Mouse (Mus musculus): ENCODE results near the gene Ninj1. TPM values are rescaled to one million over a fixed set of nuclear protein-coding genes. Genes with fewer than 3 reads are reported as not detected.

The Ninj1 gene
- polyA plus RNA-seq, 1 experiment from 2014 or later, result 20.4 TPM

DNA sequence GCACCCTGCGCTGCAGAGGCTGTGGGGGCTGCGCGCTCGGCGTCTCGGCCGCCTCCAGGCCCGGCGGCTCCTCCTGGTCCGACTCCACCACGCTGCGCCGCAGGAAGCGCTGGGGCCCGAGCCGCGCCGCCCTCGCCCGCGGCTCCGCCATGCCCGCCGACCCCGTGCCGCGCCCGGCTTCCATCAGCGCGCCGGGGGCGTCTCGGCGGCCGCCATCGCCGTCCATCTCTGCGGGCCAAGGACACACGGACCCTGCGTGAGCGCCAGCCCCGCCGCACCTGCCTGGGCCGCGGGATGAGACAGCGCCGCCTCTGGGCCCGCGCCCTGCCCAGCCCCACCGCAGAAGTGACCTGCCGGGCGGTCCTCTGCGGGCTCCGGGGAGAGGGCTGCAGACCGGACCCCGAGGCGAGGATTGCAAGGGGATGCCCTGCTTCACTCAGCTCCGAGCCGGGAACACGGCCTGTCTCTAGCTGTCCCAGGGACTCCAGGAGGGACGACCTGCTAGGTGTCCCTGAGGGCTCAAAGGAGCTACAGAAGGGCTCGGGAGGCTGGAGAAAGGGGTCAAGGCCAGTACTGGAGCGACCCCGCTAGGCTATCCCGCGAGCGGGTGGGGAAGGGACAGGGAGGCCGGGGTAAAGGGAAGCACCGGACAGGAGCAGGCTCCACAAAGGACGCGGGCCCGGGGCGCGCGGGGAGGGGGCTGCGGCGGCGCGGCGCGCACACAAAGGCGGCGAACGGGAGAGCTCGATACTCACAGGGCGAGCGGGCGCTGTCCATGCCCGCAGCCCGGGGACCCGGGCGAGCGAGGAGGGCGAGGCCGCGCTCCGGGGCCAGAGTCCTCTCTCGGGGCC, 40.1 kb upstream of the Ninj1 start:
- peaks cover 15% of the 10 kb centered on the region; the same call in 1 of the 2 replicates for H3K4me1 ChIP-seq (ENCODE audit: control insufficient read depth, insufficient read depth, low read length)
- H3K4me3 ChIP-seq (ENCODE audit: low read depth, low read length), result peak overlapping the region; percentile 84
- H3K9ac ChIP-seq (ENCODE audit: low read length), result peak overlapping the region; percentile 77
- no peaks in the 10 kb centered on the region for H3K36me3 ChIP-seq (ENCODE audit: control insufficient read depth, insufficient read depth, low read length)
- under 1% methylated on average over 54 of the region's 98 CpGs for WGBS
- H3K27me3 ChIP-seq (ENCODE audit: control insufficient read depth, insufficient read depth, low read length), result peaks cover 14% of the 10 kb centered on the region
- DNase-seq (ENCODE audit: low spot score) (peak; percentile 79), ATAC-seq (ENCODE audit: insufficient read depth, low FRiP score, low TSS enrichment) (peak; percentile 73)
- H3K9me3 ChIP-seq (ENCODE audit: control insufficient read depth, low read length), result no peaks in the 10 kb centered on the region
- H3K4me2 ChIP-seq (ENCODE audit: low read depth), result peak overlapping the region; percentile 91
- H3K27ac ChIP-seq (ENCODE audit: low read depth, low read length), result peak overlapping the region; percentile 85

DNA sequence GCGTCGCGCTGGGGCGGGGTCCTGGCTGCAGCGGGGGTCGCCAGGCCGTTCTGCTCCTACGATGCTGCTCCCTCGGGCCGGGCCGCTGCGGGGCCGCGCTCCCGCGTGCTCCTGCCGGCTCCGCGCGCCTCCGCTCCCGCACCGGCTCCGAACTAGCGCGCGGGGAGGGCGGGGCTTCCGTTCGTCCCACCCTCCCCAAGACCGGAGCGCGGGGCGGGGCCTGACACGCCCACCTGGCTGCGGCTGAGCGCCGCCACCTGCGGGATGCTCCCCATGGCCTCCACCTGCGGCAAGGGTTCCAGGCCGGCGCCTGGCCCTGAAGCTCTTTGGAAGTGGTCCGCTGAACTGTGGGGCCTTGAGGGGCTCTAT, 39.4 kb upstream of the Ninj1 start, which contains the start of gene Wnk2:
Wnk2 (minus strand) TSS at position 157 of the 369 bp plus-strand sequence.
- DNase-seq (ENCODE audit: low spot score) (peak; percentile 85), ATAC-seq (ENCODE audit: insufficient read depth, low FRiP score, low TSS enrichment) (peak; percentile 55)
- Histone ChIP-seq H3K36me3 (ENCODE audit: control insufficient read depth, insufficient read depth, low read length) (no peaks in the 10 kb centered on the region), H3K4me1 (ENCODE audit: control insufficient read depth, insufficient read depth, low read length) (peaks cover 15% of the 10 kb centered on the region; the same call in 1 of the 2 replicates), H3K4me3 (ENCODE audit: low read depth, low read length) (peak within 1 kb of the TSS; percentile 84), H3K9ac (ENCODE audit: low read length) (peak within 1 kb of the TSS; percentile 77), H3K4me2 (ENCODE audit: low read depth) (peak within 1 kb of the TSS; percentile 91), H3K27me3 (ENCODE audit: control insufficient read depth, insufficient read depth, low read length) (peaks cover 14% of the 10 kb centered on the region), H3K27ac (ENCODE audit: low read depth, low read length) (peak within 1 kb of the TSS; percentile 85), H3K9me3 (ENCODE audit: control insufficient read depth, low read length) (no peaks in the 10 kb centered on the region)
- whole genome bisulfite sequencing, result under 1% methylated on average over 41 of the region's 43 CpGs

DNA sequence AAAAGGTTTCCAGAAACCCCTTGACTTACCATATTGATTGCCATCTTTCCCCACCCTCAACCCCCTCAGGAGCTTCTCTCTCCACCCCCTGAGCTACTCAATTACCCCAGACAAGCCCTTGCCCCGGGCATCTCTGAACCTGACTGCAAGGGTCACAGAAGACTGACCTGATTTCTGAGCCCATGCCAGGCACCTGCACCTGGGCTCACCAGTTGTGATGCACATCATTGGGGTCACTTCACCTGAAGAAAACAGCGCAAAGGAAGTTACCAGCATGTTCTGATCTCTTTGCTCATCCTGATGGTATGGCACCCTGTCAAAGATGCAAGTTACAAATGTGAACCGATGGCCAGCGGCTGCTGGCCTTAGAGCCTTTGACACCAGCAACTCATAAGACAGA, 38.6 kb upstream of the Ninj1 start:
- peaks cover 14% of the 10 kb centered on the region for H3K27me3 ChIP-seq (ENCODE audit: control insufficient read depth, insufficient read depth, low read length)
- WGBS, result 85% methylated on average over 4 of the region's 4 CpGs
- ATAC-seq (ENCODE audit: insufficient read depth, low FRiP score, low TSS enrichment) (no peak), DNase-seq (ENCODE audit: low spot score) (no peak)
- no peaks in the 10 kb centered on the region for H3K36me3 ChIP-seq (ENCODE audit: control insufficient read depth, insufficient read depth, low read length)
- no peaks in the 10 kb centered on the region for H3K9me3 ChIP-seq (ENCODE audit: control insufficient read depth, low read length)
- H3K4me3 ChIP-seq (ENCODE audit: low read depth, low read length), result no peak overlapping the region
- no peak overlapping the region for H3K9ac ChIP-seq (ENCODE audit: low read length)
- no peak overlapping the region for H3K27ac ChIP-seq (ENCODE audit: low read depth, low read length)
- peaks cover 15% of the 10 kb centered on the region; the same call in 1 of the 2 replicates for H3K4me1 ChIP-seq (ENCODE audit: control insufficient read depth, insufficient read depth, low read length)
- no peak overlapping the region for H3K4me2 ChIP-seq (ENCODE audit: low read depth)

DNA sequence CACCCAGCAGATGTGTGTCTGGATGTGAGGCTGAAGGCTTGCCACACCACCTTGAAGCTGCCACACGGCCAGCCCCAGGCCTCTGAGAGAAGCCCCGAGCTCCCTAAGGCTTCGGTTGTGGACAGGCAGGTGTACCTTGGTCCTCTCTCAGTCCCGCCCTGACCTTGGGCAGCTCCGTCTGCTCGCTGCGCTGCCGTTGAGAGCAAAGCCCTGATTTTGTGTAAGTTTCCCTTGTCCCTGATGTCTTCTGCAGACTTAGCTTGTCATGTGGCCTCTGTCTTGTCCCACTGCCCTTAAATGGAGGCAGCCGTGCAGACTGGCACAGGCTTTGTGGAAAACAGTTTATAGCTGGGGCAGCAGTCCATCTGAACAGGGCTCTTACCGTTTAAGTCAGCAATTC, 33.3 kb upstream of the Ninj1 start:
- no peak for ATAC-seq (ENCODE audit: insufficient read depth, low FRiP score, low TSS enrichment)
- H3K4me3 ChIP-seq (ENCODE audit: low read depth, low read length), result no peak overlapping the region
- 74% methylated on average over 10 of the region's 10 CpGs for WGBS
- H3K9me3 ChIP-seq (ENCODE audit: control insufficient read depth, low read length), result no peaks in the 10 kb centered on the region
- H3K4me1 ChIP-seq (ENCODE audit: control insufficient read depth, insufficient read depth, low read length), result no peaks in the 10 kb centered on the region
- DNase-seq (ENCODE audit: low spot score), result no peak
- H3K4me2 ChIP-seq (ENCODE audit: low read depth), result no peak overlapping the region
- no peaks in the 10 kb centered on the region for H3K27me3 ChIP-seq (ENCODE audit: control insufficient read depth, insufficient read depth, low read length)
- no peak overlapping the region for H3K9ac ChIP-seq (ENCODE audit: low read length)
- no peaks in the 10 kb centered on the region for H3K36me3 ChIP-seq (ENCODE audit: control insufficient read depth, insufficient read depth, low read length)
- H3K27ac ChIP-seq (ENCODE audit: low read depth, low read length), result no peak overlapping the region

DNA sequence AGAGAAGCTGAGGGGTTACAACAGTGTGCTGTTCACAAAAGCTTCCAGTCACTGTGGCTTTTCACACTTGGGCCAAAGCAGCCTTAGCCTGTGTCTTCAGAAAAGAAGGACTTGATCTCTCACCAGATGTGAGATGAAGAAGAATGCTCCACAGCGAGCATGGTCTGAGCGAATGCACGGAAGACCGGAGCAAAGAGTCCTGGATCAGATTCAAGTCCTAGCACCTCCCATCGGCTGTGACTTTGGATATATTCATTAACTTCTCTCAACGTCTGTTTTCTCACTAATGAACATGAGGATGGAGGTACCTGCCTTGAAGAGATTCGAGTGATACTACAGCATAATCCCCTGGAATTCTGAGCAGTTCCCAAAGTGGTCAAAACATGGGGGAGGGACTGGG, 32.7 kb upstream of the Ninj1 start:
- Histone ChIP-seq H3K4me2 (ENCODE audit: low read depth) (no peak overlapping the region), H3K4me3 (ENCODE audit: low read depth, low read length) (no peak overlapping the region), H3K36me3 (ENCODE audit: control insufficient read depth, insufficient read depth, low read length) (no peaks in the 10 kb centered on the region), H3K27ac (ENCODE audit: low read depth, low read length) (no peak overlapping the region), H3K27me3 (ENCODE audit: control insufficient read depth, insufficient read depth, low read length) (no peaks in the 10 kb centered on the region), H3K9ac (ENCODE audit: low read length) (no peak overlapping the region), H3K4me1 (ENCODE audit: control insufficient read depth, insufficient read depth, low read length) (no peaks in the 10 kb centered on the region), H3K9me3 (ENCODE audit: control insufficient read depth, low read length) (no peaks in the 10 kb centered on the region)
- no peak for ATAC-seq (ENCODE audit: insufficient read depth, low FRiP score, low TSS enrichment)
- DNase-seq (ENCODE audit: low spot score), result no peak
- WGBS, result 73% methylated on average over 7 of the region's 7 CpGs

DNA sequence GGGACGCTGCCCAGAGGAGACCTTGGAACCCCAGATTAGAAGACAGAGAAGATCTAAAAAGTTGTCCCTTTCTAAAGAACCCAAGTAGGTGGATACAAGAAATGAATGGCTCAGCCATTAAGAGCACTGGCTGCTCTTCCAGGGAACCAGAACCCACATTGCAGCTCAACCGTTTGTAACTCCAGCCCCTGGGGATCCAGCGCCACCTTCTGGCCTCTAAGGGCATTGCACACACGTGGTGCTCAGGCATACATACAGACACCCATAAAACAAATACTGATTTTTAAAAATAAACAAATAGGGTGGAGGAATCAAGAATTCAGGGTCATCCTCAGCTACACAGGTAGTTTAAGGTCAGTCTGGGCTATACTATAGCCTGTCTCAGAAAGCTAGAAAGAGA, 30.6 kb upstream of the Ninj1 start:
- Histone ChIP-seq H3K27ac (ENCODE audit: low read depth, low read length) (no peak overlapping the region), H3K36me3 (ENCODE audit: control insufficient read depth, insufficient read depth, low read length) (no peaks in the 10 kb centered on the region), H3K4me3 (ENCODE audit: low read depth, low read length) (no peak overlapping the region), H3K9me3 (ENCODE audit: control insufficient read depth, low read length) (no peaks in the 10 kb centered on the region), H3K4me1 (ENCODE audit: control insufficient read depth, insufficient read depth, low read length) (no peaks in the 10 kb centered on the region), H3K27me3 (ENCODE audit: control insufficient read depth, insufficient read depth, low read length) (no peaks in the 10 kb centered on the region), H3K9ac (ENCODE audit: low read length) (no peak overlapping the region), H3K4me2 (ENCODE audit: low read depth) (no peak overlapping the region)
- DNase-seq (ENCODE audit: low spot score), result no peak
- WGBS, result 74% methylated on average over 4 of the region's 4 CpGs
- ATAC-seq (ENCODE audit: insufficient read depth, low FRiP score, low TSS enrichment), result no peak

DNA sequence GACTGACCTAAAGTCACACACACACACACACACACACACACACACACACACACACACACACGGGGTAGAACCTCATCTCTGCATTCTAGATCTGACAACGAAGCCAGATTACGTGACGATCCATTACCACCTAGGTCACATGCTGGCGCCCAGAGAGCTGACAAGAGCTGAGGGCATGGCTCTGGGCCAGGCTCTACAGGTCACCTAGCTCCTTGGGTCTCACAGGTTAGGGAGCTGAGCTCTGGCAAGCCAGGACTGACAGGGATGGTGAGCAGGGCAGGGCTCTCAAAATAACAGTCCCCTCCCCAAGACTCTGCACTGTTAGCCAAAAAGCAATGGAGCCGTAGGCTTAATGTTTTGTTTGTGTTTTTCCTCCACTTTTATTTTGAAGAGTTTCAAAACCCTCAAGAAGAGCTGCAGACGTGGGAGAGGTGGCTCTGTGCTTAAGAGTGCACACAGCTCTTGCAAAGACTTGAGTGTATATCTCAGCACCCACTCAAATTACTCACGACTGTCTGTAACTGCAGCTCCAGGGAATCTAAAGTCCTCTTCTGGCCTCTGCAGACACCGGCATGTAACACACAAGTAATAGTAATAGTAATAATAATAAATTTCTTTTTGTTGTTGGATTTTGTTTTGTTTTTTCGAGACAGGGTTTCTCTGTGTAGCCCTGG, 29.1 kb upstream of the Ninj1 start:
- no peaks in the 10 kb centered on the region for H3K36me3 ChIP-seq (ENCODE audit: control insufficient read depth, insufficient read depth, low read length)
- no peak overlapping the region for H3K27ac ChIP-seq (ENCODE audit: low read depth, low read length)
- no peak overlapping the region for H3K9ac ChIP-seq (ENCODE audit: low read length)
- H3K4me3 ChIP-seq (ENCODE audit: low read depth, low read length), result no peak overlapping the region
- ATAC-seq (ENCODE audit: insufficient read depth, low FRiP score, low TSS enrichment) (no peak), DNase-seq (ENCODE audit: low spot score) (no peak)
- no peak overlapping the region for H3K4me2 ChIP-seq (ENCODE audit: low read depth)
- 78% methylated on average over 10 of the region's 10 CpGs for WGBS
- no peaks in the 10 kb centered on the region for H3K9me3 ChIP-seq (ENCODE audit: control insufficient read depth, low read length)
- no peaks in the 10 kb centered on the region for H3K27me3 ChIP-seq (ENCODE audit: control insufficient read depth, insufficient read depth, low read length)
- no peaks in the 10 kb centered on the region for H3K4me1 ChIP-seq (ENCODE audit: control insufficient read depth, insufficient read depth, low read length)

DNA sequence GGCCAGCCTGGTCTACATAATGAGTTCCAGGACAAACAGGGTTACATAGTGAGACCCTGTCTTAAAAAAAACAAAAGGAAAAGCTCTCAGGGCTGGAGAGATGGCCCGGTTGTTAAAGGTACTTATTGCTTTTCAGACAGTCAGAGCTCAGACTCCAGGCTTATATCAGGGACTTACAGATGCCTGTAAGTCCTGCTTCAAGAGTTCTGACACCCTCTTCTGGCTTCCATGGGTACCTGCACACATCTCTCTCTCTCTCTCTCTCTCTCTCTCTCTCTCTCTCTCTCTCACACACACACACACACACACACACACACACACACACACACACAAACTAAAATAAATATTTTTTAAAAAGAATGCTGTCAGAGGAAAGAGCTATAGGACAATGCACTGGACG, 26.0 kb upstream of the Ninj1 start:
- Histone ChIP-seq H3K27me3 (ENCODE audit: control insufficient read depth, insufficient read depth, low read length) (no peaks in the 10 kb centered on the region), H3K9me3 (ENCODE audit: control insufficient read depth, low read length) (no peaks in the 10 kb centered on the region), H3K27ac (ENCODE audit: low read depth, low read length) (no peak overlapping the region), H3K4me1 (ENCODE audit: control insufficient read depth, insufficient read depth, low read length) (no peaks in the 10 kb centered on the region), H3K4me2 (ENCODE audit: low read depth) (no peak overlapping the region), H3K36me3 (ENCODE audit: control insufficient read depth, insufficient read depth, low read length) (no peaks in the 10 kb centered on the region), H3K4me3 (ENCODE audit: low read depth, low read length) (no peak overlapping the region), H3K9ac (ENCODE audit: low read length) (no peak overlapping the region)
- ATAC-seq (ENCODE audit: insufficient read depth, low FRiP score, low TSS enrichment) (no peak), DNase-seq (ENCODE audit: low spot score) (no peak)
- WGBS, result 59% methylated on average over 2 of the region's 2 CpGs

DNA sequence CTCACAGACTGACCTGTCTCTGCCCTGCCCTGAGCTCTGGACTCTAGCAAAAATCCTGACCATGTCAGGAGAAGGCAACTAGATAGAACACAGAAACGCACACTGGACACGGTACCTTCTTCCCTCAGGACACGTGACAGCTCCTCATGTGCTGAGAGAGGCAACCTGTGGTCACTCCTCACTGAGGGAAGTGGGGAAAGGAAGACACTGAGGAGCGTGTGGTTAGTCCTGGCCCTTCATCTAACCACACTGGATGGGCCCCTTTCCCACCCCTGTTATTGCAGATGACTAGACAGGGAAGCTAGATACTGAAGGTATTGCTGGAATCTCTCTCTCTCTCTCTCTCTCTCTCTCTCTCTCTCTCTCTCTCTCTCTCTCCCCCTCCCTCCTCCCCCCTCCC, 24.6 kb upstream of the Ninj1 start:
- no peak for ATAC-seq (ENCODE audit: insufficient read depth, low FRiP score, low TSS enrichment)
- Histone ChIP-seq H3K4me3 (ENCODE audit: low read depth, low read length) (no peak overlapping the region), H3K4me1 (ENCODE audit: control insufficient read depth, insufficient read depth, low read length) (no peaks in the 10 kb centered on the region), H3K36me3 (ENCODE audit: control insufficient read depth, insufficient read depth, low read length) (no peaks in the 10 kb centered on the region), H3K27me3 (ENCODE audit: control insufficient read depth, insufficient read depth, low read length) (no peaks in the 10 kb centered on the region), H3K9ac (ENCODE audit: low read length) (no peak overlapping the region), H3K4me2 (ENCODE audit: low read depth) (no peak overlapping the region), H3K27ac (ENCODE audit: low read depth, low read length) (no peak overlapping the region), H3K9me3 (ENCODE audit: control insufficient read depth, low read length) (no peaks in the 10 kb centered on the region)
- WGBS, result 89% methylated on average over 4 of the region's 4 CpGs
- DNase-seq (ENCODE audit: low spot score), result no peak
